Mouse (Mus musculus): Measurements from ENCODE around the gene Syt6. TPM values are rescaled to one million over a fixed set of nuclear protein-coding genes. Genes with fewer than 3 reads are reported as not detected.

Syt6 gene
- polyA plus RNA-seq, 1 experiment from 2014 or later, result 7.2 TPM

DNA sequence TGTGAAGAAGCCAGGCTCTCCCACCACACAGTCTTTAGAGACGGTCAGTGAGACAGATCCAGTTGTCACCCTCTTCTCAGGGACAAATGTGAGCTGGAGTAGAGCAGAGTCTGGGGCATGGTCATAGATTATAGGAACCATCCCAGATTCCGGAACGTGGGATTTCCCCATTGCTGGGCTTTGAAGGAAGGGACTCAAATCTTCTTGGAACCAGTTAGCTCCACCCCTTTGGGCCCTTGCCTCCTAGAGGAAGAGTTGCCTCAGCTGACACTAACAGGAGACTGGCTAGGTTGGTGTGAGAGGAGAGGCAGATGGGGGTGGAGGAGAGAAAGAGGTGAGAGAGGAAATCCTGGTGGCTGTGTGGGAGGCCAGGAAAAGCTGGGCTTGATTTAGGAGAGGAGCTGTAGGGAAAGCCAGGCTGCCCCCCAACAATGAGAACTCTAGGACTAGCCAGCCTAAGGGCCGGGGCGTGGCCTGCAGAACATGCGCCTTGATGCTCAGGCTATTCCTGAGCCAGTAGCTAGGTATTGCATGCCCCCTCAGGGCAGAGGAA is 31.1 kb downstream of the Syt6 start:
- H3K9ac ChIP-seq, result no peak overlapping the region
- WGBS, result 90% methylated on average over 6 of the region's 6 CpGs
- H3K9me3 ChIP-seq, result no peaks in the 10 kb centered on the region
- H3K4me2 ChIP-seq (replicated peaks), result no peak overlapping the region
- H3K36me3 ChIP-seq, result no peaks in the 10 kb centered on the region
- H3K4me3 ChIP-seq, result no peak overlapping the region
- no peak for ATAC-seq (ENCODE audit: low FRiP score, low read depth)
- 0 out of 2 replicates have a peak, but pooled peaks cover 1% of the 10 kb centered on the region for H3K4me1 ChIP-seq
- no peaks in the 10 kb centered on the region for H3K27me3 ChIP-seq (replicated peaks)
- no peak overlapping the region for H3K27ac ChIP-seq

DNA sequence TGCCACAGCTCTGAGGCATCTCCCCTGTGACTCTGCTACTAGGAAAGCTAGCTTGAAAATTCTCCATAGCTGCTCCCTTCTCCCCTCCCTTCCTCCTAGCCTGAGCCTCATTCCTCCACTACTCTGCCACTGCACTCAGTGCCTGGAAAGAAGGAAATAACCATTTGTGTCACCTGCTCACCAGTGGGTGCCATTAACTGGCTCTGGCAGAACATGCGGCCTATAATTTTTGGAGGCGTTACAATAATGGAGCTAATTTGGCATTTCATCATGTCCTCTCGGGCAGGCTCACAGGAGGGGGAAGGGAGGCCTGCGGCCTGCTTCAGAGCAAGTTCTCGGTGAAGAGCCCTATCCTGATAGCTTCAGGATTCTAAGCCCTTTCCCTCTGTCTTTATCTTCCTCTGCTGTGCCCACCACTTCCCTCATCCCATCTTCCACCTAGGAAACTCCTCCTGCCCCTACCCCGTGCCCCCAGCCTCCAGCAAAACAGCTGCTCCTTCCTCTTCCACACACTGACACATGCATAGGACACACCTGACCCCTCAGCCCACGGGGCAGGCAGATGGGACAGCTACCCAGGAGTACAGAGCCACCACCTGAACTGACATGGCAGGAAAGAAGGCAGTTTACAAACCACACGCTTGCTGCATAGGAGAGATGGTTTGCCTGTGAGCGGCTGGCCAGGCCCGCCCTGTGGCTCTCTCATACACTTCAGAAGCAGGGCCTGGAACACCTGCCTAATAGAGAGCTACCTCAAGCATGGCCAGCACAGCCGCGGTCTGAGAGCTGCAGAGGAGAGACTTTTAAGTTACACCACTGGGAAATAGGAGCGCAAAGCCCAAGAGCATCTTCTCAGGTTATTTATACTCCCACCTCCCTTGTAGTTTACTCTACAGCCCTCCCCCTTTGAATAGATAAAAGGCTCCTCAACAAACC is 31.9 kb downstream of the Syt6 start:
- H3K36me3 ChIP-seq, result no peaks in the 10 kb centered on the region
- ATAC-seq (ENCODE audit: low FRiP score, low read depth), result no peak
- H3K9ac ChIP-seq, result no peak overlapping the region
- no peaks in the 10 kb centered on the region for H3K4me1 ChIP-seq
- no peak overlapping the region for H3K4me3 ChIP-seq
- H3K27ac ChIP-seq, result no peak overlapping the region
- 78% methylated on average over 13 of the region's 13 CpGs for WGBS
- H3K4me2 ChIP-seq (replicated peaks), result no peak overlapping the region
- no peaks in the 10 kb centered on the region for H3K9me3 ChIP-seq
- no peaks in the 10 kb centered on the region for H3K27me3 ChIP-seq (replicated peaks)

- no peak overlapping the region for H3K9ac ChIP-seq
- no peaks in the 10 kb centered on the region for H3K36me3 ChIP-seq
- no peak overlapping the region for H3K27ac ChIP-seq
- no peaks in the 10 kb centered on the region for H3K27me3 ChIP-seq (replicated peaks)
- ATAC-seq (ENCODE audit: low FRiP score, low read depth), result no peak
- no peak overlapping the region for H3K4me2 ChIP-seq (replicated peaks)
- WGBS, result 92% methylated on average over 5 of the region's 5 CpGs
- no peaks in the 10 kb centered on the region for H3K9me3 ChIP-seq
- H3K4me1 ChIP-seq, result no peaks in the 10 kb centered on the region
- H3K4me3 ChIP-seq, result no peak overlapping the region
Measured at GRCm38 (mm10) chr3:103610231-103610630, 35.2 kb downstream of the Syt6 start.

DNA sequence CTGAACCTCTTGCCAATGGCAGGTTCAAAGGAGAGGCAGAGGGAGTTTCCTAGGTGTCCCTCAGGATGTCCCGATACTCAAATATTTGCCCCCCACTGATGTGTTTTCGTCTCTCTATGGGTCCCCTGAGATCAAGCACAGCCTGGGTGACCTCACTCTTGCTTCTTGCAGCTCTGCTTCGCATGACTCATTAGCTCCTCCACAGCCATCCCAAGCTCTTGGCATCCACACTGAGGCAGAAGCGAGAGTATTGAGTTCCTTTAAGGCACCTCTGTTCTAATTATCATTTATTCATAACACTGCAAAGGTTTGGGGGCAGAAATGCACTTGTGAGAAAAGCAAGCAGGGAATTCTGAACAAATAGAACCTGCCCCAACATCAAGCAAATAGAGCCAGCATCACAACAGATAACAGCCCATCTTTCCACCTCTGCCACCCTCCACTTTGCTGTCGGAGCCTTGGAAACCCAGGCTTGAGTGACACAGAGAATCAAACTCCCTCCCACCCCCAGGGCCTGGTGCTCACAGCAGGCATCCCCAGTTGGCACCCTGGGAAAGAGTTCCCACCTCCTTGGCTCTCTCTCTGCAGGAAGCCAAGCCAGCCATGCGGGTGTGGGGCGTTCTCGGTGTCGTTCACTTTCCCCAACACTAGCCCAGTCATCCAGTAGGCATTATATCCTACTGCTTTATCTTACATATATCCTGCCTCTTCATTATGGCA is 37.8 kb downstream of the Syt6 start:
- WGBS, result 83% methylated on average over 9 of the region's 9 CpGs
- Histone ChIP-seq H3K27ac (no peak overlapping the region), H3K4me2 (replicated peaks) (no peak overlapping the region), H3K27me3 (replicated peaks) (no peaks in the 10 kb centered on the region), H3K9ac (no peak overlapping the region), H3K4me1 (no peaks in the 10 kb centered on the region), H3K4me3 (no peak overlapping the region), H3K36me3 (no peaks in the 10 kb centered on the region), H3K9me3 (no peaks in the 10 kb centered on the region)
- no peak for ATAC-seq (ENCODE audit: low FRiP score, low read depth)

- H3K9me3 ChIP-seq, result no peaks in the 10 kb centered on the region
- ATAC-seq (ENCODE audit: low FRiP score, low read depth), result no peak
- no peak overlapping the region for H3K9ac ChIP-seq
- no peak overlapping the region for H3K27ac ChIP-seq
- no peaks in the 10 kb centered on the region for H3K27me3 ChIP-seq (replicated peaks)
- H3K4me2 ChIP-seq (replicated peaks), result no peak overlapping the region
- H3K4me1 ChIP-seq, result no peaks in the 10 kb centered on the region
- 85% methylated on average over 4 of the region's 4 CpGs for WGBS
- no peak overlapping the region for H3K4me3 ChIP-seq
- H3K36me3 ChIP-seq, result no peaks in the 10 kb centered on the region
Measured at GRCm38 (mm10) chr3:103615621-103616020, 40.6 kb downstream of the Syt6 start.

DNA sequence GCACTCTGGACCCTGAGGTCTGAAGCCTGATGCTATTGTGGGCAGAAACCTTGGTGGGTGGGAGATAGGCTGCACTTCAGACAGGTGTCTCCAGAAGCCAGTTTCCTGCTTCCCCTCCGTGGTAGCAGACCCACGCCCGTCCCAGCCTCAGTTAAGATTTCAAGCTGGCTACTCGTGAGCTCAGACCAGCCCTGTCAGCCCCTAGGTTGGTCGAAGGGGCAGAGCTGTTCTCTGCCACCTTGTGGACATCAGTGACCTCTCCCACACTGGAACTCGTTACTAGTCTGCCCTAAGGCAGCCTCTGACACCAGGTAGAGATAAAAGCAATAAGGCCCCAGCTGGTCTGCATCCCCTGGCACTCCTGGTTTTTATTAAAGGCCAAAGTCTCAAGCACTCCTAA is 42.0 kb downstream of the Syt6 start:
- H3K36me3 ChIP-seq, result no peaks in the 10 kb centered on the region
- H3K4me1 ChIP-seq, result no peaks in the 10 kb centered on the region
- no peak overlapping the region for H3K9ac ChIP-seq
- no peaks in the 10 kb centered on the region for H3K9me3 ChIP-seq
- H3K4me3 ChIP-seq, result no peak overlapping the region
- no peaks in the 10 kb centered on the region for H3K27me3 ChIP-seq (replicated peaks)
- no peak overlapping the region for H3K4me2 ChIP-seq (replicated peaks)
- H3K27ac ChIP-seq, result no peak overlapping the region
- 41% methylated on average over 6 of the region's 6 CpGs for WGBS
- ATAC-seq (ENCODE audit: low FRiP score, low read depth), result no peak

DNA sequence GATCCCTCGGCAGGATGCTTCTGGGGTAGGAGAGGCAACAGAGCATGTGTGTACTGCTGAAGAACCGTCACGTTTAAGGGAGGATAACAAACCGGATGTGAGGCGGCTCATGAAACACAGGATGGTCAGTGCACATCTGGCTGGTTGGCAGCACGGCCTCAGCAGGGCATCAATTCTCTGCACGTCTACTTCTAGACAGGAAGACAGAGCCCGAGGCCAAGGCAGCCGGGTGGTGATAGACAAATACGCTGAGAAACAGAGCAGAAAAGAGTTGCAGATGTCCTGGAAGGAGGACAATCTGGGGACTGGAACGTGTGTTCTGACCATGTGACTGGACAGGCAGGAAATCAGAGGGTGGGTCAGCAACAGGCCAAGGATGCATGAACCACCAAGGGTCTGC is 45.1 kb downstream of the Syt6 start:
- WGBS, result 75% methylated on average over 11 of the region's 11 CpGs
- H3K9ac ChIP-seq, result no peak overlapping the region

GRCm38 (mm10) chr3:103623893-103624470 is 49.0 kb downstream of the Syt6 start:
- H3K4me2 ChIP-seq (replicated peaks), result no peak overlapping the region
- H3K27ac ChIP-seq, result no peak overlapping the region
- no peak for ATAC-seq (ENCODE audit: low FRiP score, low read depth)
- H3K27me3 ChIP-seq (replicated peaks), result no peaks in the 10 kb centered on the region
- H3K9ac ChIP-seq, result no peak overlapping the region
- H3K4me3 ChIP-seq, result no peak overlapping the region
- no peaks in the 10 kb centered on the region for H3K36me3 ChIP-seq
- no peaks in the 10 kb centered on the region for H3K9me3 ChIP-seq
- peaks cover 3% of the 10 kb centered on the region; the same call in 1 of the 2 replicates for H3K4me1 ChIP-seq
- 90% methylated on average over 10 of the region's 10 CpGs for WGBS

More for the DNA sequence above, 45.1 kb downstream of the Syt6 start:
- H3K27ac ChIP-seq, result no peak overlapping the region
- H3K4me2 ChIP-seq (replicated peaks), result no peak overlapping the region
- H3K27me3 ChIP-seq (replicated peaks), result no peaks in the 10 kb centered on the region
- no peaks in the 10 kb centered on the region for H3K36me3 ChIP-seq
- H3K4me3 ChIP-seq, result no peak overlapping the region
- no peak for ATAC-seq (ENCODE audit: low FRiP score, low read depth)
- H3K4me1 ChIP-seq, result peaks cover 3% of the 10 kb centered on the region; the same call in 1 of the 2 replicates
- H3K9me3 ChIP-seq, result no peaks in the 10 kb centered on the region

DNA sequence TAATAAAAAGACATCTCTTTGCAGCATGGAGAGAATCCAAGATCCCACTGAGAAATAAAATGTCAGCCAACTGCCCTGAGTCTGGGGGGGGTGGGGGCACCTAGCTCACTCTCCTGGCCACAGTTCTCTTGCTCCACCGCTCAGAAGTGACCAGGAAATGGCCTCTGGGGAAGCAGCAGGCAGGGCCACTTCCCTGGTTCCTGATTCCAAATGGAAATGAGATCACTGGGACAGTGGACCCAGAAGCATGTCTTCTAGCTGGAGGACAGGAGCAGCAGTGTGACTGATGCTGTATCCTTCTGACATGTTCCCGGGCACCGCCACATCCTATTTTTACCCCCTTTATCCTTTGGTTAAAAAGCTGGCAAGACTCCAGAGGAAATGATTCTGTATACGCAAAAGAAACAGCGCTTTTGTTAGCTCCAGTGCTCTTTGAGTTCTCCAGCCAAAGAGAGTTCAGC is 49.6 kb downstream of the Syt6 start:
- Histone ChIP-seq H3K27me3 (replicated peaks) (no peaks in the 10 kb centered on the region), H3K27ac (no peak overlapping the region), H3K9ac (no peak overlapping the region), H3K9me3 (no peaks in the 10 kb centered on the region), H3K4me3 (no peak overlapping the region), H3K4me1 (peaks cover 3% of the 10 kb centered on the region; the same call in 1 of the 2 replicates), H3K36me3 (no peaks in the 10 kb centered on the region), H3K4me2 (replicated peaks) (no peak overlapping the region)
- no peak for ATAC-seq (ENCODE audit: low FRiP score, low read depth)
- WGBS, result 63% methylated on average over 5 of the region's 5 CpGs

GRCm38 (mm10) chr3:103625169-103625568 is 50.1 kb downstream of the Syt6 start:
- ATAC-seq (ENCODE audit: low FRiP score, low read depth), result no peak
- H3K27ac ChIP-seq, result no peak overlapping the region
- H3K9me3 ChIP-seq, result no peaks in the 10 kb centered on the region
- no peaks in the 10 kb centered on the region for H3K27me3 ChIP-seq (replicated peaks)
- WGBS, result 85% methylated on average over 13 of the region's 13 CpGs
- H3K9ac ChIP-seq, result no peak overlapping the region
- H3K4me1 ChIP-seq, result peaks cover 3% of the 10 kb centered on the region; the same call in 1 of the 2 replicates
- no peak overlapping the region for H3K4me2 ChIP-seq (replicated peaks)
- H3K36me3 ChIP-seq, result no peaks in the 10 kb centered on the region
- no peak overlapping the region for H3K4me3 ChIP-seq

DNA sequence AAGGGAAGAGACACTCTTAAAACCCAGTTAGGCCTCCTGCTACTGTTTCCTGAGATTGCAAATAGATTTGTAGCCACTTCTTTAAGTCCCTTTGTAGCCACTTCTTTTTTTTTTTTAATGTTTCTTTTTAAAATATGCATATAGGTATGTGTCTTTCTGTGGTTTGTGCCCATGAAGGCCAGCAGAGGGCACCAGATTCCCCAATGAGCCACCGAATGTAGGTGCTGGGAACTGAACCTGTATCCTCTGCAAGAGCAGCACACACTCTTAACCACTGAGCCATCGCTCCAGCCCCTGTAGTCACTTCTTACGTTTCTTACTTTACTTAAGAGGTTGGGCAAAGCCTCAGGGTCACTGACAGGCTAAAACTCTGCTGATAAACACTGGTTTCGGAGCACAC is 51.5 kb downstream of the Syt6 start:
- Histone ChIP-seq H3K27me3 (replicated peaks) (no peaks in the 10 kb centered on the region), H3K27ac (no peak overlapping the region), H3K36me3 (no peaks in the 10 kb centered on the region), H3K4me1 (peaks cover 3% of the 10 kb centered on the region; the same call in 1 of the 2 replicates), H3K4me3 (no peak overlapping the region), H3K9me3 (no peaks in the 10 kb centered on the region), H3K4me2 (replicated peaks) (no peak overlapping the region), H3K9ac (no peak overlapping the region)
- WGBS, result 95% methylated on average over 4 of the region's 4 CpGs
- ATAC-seq (ENCODE audit: low FRiP score, low read depth), result no peak

DNA sequence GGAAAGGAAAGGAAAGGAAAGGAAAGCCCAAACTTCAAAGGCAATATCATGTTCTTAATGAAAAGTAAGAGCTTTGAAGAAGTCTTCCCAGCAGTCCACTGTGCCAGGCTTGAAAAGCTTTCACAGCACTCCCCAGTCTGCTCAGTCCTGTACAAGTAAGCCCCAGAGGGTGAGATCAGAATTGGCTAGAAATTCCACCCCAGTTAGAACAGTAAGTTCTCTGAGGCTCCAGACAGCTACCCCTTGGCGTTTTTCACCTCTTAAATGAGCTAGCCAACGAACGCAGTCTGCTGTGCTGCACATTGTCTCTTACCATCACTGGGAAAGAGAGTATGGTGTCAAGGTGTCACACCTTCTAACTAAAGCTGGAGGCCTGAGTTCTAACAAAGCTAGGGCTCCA is 52.6 kb downstream of the Syt6 start:
- no peak overlapping the region for H3K27ac ChIP-seq
- H3K4me1 ChIP-seq, result peaks cover 3% of the 10 kb centered on the region; the same call in 1 of the 2 replicates
- H3K4me3 ChIP-seq, result no peak overlapping the region
- H3K36me3 ChIP-seq, result no peaks in the 10 kb centered on the region
- H3K9ac ChIP-seq, result no peak overlapping the region
- WGBS, result 88% methylated on average over 3 of the region's 3 CpGs
- ATAC-seq (ENCODE audit: low FRiP score, low read depth), result no peak
- H3K27me3 ChIP-seq (replicated peaks), result no peaks in the 10 kb centered on the region
- H3K9me3 ChIP-seq, result no peaks in the 10 kb centered on the region
- H3K4me2 ChIP-seq (replicated peaks), result no peak overlapping the region
